Mouse (Mus musculus) myocyte (in vitro differentiated cells): ENCODE measurements around the gene Gm5447.

Experiments used
- POLR2A ChIP-seq: IDR thresholded peaks from one replicate; pipeline ENCODE4 v1.6.1; 2011; ENCODE audit warnings: low read depth, mild to moderate bottlenecking, control low read depth, moderate library complexity; ENCODE audit not compliant: insufficient read length
- USF1 ChIP-seq: IDR thresholded peaks from one replicate; pipeline ENCODE4 v1.6.1; 2011; ENCODE audit warnings: low read depth, mild to moderate bottlenecking, control low read depth, moderate library complexity

DNA sequence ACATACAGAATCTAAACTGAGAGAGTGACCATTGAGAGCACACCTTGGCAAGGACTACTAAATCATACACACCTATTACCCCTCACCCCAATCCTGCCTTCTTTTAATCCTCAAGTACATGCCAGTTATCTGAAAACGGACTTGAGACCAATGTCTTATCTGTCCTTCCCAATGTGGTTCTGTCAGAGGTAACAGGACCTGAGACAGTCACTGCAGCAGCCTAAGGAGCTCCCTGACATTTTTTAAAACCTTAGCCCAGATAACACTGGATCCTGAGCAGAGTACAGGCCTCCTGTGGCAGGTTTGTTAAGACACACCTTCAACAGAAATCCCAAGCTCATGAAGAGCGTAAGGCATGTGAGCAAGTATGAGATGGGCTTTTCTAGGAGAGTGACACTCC lies 44.9 kb upstream of the Gm5447 start:
- TF ChIP-seq USF1 = no peak
- TF ChIP-seq POLR2A = no peak
